Mouse (Mus musculus): Measurements from ENCODE around the gene Ank3. TPM values are rescaled to one million over a fixed set of nuclear protein-coding genes. Genes with fewer than 3 reads are reported as not detected.

The Ank3 gene
- total RNA-seq, 1 experiment from 2014 or later = 19.4 TPM

GRCm38 (mm10) chr10:69476871-69477270 is 78.3 kb downstream of the Ank3 start:
- DNase-seq = no peak

GRCm38 (mm10) chr10:69477656-69478055 is 79.1 kb downstream of the Ank3 start:
- DNase-seq = no peak

- DNase-seq = no peak
Measured at GRCm38 (mm10) chr10:69478831-69479230, 80.3 kb downstream of the Ank3 start.

GRCm38 (mm10) chr10:69485191-69485786 is 86.7 kb downstream of the Ank3 start:
- DNase-seq = no peak

GRCm38 (mm10) chr10:69490182-69490581 is 91.6 kb downstream of the Ank3 start:
- DNase-seq = no peak

- DNase-seq = no peak
Measured at GRCm38 (mm10) chr10:69491975-69492374, 93.4 kb downstream of the Ank3 start.

GRCm38 (mm10) chr10:69497382-69497781 is 98.8 kb downstream of the Ank3 start:
- no peak for DNase-seq

GRCm38 (mm10) chr10:69500171-69500860 is 101.7 kb downstream of the Ank3 start:
- peak; percentile 24 for DNase-seq

- no peak for DNase-seq
Measured at GRCm38 (mm10) chr10:69503791-69504190, 105.2 kb downstream of the Ank3 start.

- DNase-seq = no peak
Measured at GRCm38 (mm10) chr10:69507719-69508118, 109.1 kb downstream of the Ank3 start.

- DNase-seq = no peak
Measured at GRCm38 (mm10) chr10:69510392-69510791, 111.8 kb downstream of the Ank3 start.

GRCm38 (mm10) chr10:69511234-69511633 is 112.7 kb downstream of the Ank3 start:
- peak; percentile 10 for DNase-seq

- no peak for DNase-seq
Measured at GRCm38 (mm10) chr10:69521977-69522376, 123.4 kb downstream of the Ank3 start.

- peak; percentile 13 for DNase-seq
Measured at GRCm38 (mm10) chr10:69523202-69523601, 124.6 kb downstream of the Ank3 start.

GRCm38 (mm10) chr10:69527318-69527717 is 128.7 kb downstream of the Ank3 start:
- DNase-seq = no peak

GRCm38 (mm10) chr10:69528746-69529145 is 130.2 kb downstream of the Ank3 start:
- DNase-seq = no peak

GRCm38 (mm10) chr10:69530326-69530725 is 131.8 kb downstream of the Ank3 start:
- DNase-seq = no peak

- no peak for DNase-seq
Measured at GRCm38 (mm10) chr10:69531569-69531968, 133.0 kb downstream of the Ank3 start.

- no peak for DNase-seq
Measured at GRCm38 (mm10) chr10:69532169-69532730, 133.7 kb downstream of the Ank3 start.

- peak; percentile 58 for DNase-seq
Measured at GRCm38 (mm10) chr10:69533505-69534388, 135.2 kb downstream of the Ank3 start.

- no peak for DNase-seq
Measured at GRCm38 (mm10) chr10:69534716-69535115, 136.1 kb downstream of the Ank3 start.

- peak; percentile 27 for DNase-seq
Measured at GRCm38 (mm10) chr10:69535123-69535930, 136.8 kb downstream of the Ank3 start.
